Mouse (Mus musculus) limb, embryonic 13.5 days (tissue): ENCODE results near the gene Taf1d. TPM values are rescaled to one million over a fixed set of nuclear protein-coding genes. Genes with fewer than 3 reads are reported as not detected.
"Not testable (repeated sequence)": the region's sequence is repeated elsewhere in the genome, so short reads cannot be mapped to it uniquely, and the experiment has no call there.

Experiments
- ATAC-seq: fragments of 200-750 bp; cut with Nextera tagmentation; 2 replicates; pipeline ENCODE4 v1.8.0; 2017; ENCODE audit warnings: low read depth, moderate number of reproducible peaks, moderate TSS enrichment; ENCODE audit not compliant: low FRiP score
- H3K27ac ChIP-seq: fragments of 300-500 bp; sonication (generic); 2 replicates; pipeline ENCODE4 v1.5.1; 2015; ENCODE audit warnings: inconsistent platforms, mild to moderate bottlenecking, moderate library complexity
- H3K27me3 ChIP-seq: fragments of 300-500 bp; sonication (generic); 2 replicates; pipeline ENCODE4 v1.6.1; 2015; ENCODE audit warnings: mild to moderate bottlenecking, inconsistent platforms
- H3K36me3 ChIP-seq: fragments of 300-500 bp; sonication (generic); 2 replicates; pipeline ENCODE4 v1.6.1; 2015; ENCODE audit warnings: inconsistent platforms, mild to moderate bottlenecking, moderate library complexity
- H3K4me1 ChIP-seq: fragments of 300-500 bp; sonication (generic); 2 replicates; pipeline ENCODE4 v1.6.1; 2015; ENCODE audit warnings: inconsistent platforms
- H3K4me2 ChIP-seq: fragments of 300-500 bp; sonication (generic); replicated peaks from 2 replicates; pipeline ENCODE4 v1.6.1; 2015; ENCODE audit warnings: inconsistent platforms, mild to moderate bottlenecking, moderate library complexity
- H3K4me3 ChIP-seq: fragments of 300-500 bp; sonication (generic); 2 replicates; pipeline ENCODE4 v1.5.1; 2015; ENCODE audit warnings: moderate library complexity, mild to moderate bottlenecking, inconsistent platforms
- H3K9ac ChIP-seq: fragments of 300-500 bp; sonication (generic); 2 replicates; pipeline ENCODE4 v1.6.1; 2015; ENCODE audit warnings: mild to moderate bottlenecking, inconsistent platforms
- H3K9me3 ChIP-seq: fragments of 300-500 bp; sonication (generic); 2 replicates; pipeline ENCODE4 v1.6.1; 2016; ENCODE audit warnings: inconsistent platforms
- WGBS: fragments of 180-500 bp; shearing (Covaris S2); methylation state at CpG from one replicate; pipeline ENCODE4 v1.1.7; 2015; 5-methylcytosine and 5-hydroxymethylcytosine counted together
- polyA plus RNA-seq: library from polyadenylated mRNA; unstranded; fragments of >200 nt; fragmentation: Nextera tagmentation; extraction: Ambion mirVana; gene quantifications from 2 replicates; pipeline ENCODE4 v1.2.1, GENCODE M21; 2015

The Taf1d gene
- polyA plus RNA-seq, 1 experiment from 2014 or later: 84.9 TPM

DNA sequence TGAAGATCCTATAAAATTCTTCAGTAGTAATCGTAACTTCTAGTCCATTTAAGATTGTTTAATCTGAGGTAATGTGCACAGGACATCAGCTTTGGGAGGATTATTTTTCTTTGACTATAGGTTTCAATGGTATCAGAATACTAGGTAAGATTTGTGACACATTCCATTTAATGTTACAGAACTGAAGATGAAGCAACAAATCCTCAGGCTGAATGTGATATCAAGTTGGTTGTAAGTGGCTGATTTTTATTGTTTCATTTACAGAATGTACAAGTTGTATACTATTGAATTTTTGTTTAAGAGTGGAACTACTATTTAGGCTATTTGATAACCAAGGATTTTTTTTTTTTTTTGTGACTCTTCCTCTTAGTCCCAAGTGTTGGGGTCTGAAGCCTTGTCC lies 4.2 kb downstream of the Taf1d start:
- Histone ChIP-seq H3K4me2 (no peak overlapping the region), H3K27me3 (no peaks in the 10 kb centered on the region), H3K4me3 (no peak overlapping the region), H3K4me1 (peaks cover 32% of the 10 kb centered on the region), H3K36me3 (peaks cover 70% of the 10 kb centered on the region), H3K27ac (no peak overlapping the region), H3K9me3 (no peaks in the 10 kb centered on the region), H3K9ac (no peak overlapping the region)
- no peak for ATAC-seq
- WGBS: 87% methylated on average over 1 of the region's 1 CpGs

DNA sequence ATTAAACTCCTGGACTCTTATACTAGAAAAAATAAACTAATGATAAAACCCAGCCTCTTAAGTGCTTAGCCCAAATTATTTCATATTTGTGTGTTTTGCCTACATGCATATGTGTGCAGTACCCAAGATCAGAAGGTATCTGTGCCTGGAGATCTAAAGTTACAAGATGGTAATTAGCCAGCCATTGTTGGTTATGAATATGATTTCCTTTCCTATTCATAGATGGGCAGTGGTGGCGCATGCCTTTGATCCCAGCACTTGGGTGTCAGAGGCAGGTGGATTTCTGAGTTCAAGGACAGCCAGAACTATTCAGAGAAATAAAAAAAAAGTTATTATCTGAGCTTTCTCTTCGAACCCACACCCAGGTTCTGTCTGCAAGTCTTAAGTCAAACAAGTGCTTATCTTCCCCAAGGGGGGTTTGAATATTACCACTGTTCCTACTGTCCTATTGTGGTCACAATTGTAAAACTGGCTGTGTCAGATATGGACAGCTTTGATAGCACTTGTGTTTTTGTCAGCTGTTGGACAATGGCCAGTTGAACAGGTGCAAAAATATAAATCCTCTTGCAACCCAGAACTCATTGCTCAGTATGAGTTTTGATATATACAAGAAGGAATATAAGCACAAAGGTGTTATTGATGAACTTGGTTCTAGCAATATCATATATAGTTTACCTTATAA lies 6.2 kb downstream of the Taf1d start:
- Histone ChIP-seq H3K4me3 (no peak overlapping the region), H3K36me3 (peaks cover 86% of the 10 kb centered on the region), H3K4me2 (no peak overlapping the region), H3K9ac (no peak overlapping the region), H3K27me3 (no peaks in the 10 kb centered on the region), H3K4me1 (peaks cover 21% of the 10 kb centered on the region), H3K27ac (no peak overlapping the region), H3K9me3 (no peaks in the 10 kb centered on the region)
- 97% methylated on average over 2 of the region's 2 CpGs for WGBS
- ATAC-seq: peak; percentile 28; the same call in 1 of the 2 replicates

DNA sequence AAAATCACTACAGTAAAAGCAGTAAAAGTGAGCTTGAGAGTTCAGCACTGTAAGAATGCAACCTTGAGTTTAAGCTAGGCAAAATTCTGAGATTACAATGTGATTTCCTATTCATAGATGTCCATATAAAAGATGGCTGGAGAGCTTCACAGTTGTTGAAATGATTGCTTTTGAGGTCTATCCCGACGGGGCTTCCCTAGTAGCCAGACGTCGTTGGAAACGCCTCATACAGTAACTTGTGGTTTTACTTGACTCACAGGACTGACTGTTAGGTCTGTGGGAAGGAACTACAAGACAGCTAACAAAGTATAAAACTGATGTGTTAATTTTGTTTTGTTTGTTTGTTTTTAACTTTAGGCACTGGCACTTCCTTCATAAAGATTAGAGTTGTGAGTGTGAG lies 7.6 kb downstream of the Taf1d start:
- Histone ChIP-seq H3K9ac (no peak overlapping the region), H3K9me3 (no peaks in the 10 kb centered on the region), H3K36me3 (peaks cover 91% of the 10 kb centered on the region), H3K27ac (no peak overlapping the region), H3K4me2 (no peak overlapping the region), H3K27me3 (no peaks in the 10 kb centered on the region), H3K4me3 (no peak overlapping the region), H3K4me1 (peaks cover 9% of the 10 kb centered on the region)
- 91% methylated on average over 5 of the region's 5 CpGs for WGBS
- ATAC-seq: no peak

DNA sequence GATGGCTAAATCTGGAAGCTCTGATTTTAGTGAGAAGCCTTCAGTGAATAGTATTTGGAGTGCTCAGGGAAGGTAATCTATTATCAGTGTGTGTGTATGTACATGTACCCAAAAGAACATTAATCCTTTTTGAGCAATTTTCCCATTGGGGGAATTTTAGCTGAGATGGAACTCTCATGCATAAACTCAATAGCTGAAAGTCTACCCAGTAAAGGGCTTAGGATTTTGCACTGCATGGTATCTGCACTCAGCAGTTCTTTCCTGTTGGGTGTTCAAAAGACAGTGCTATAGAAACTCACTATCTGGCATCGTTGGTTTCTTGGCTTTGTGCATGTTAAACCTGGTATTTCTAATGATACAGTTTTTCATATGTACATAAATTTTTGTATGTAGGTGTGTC lies 8.6 kb downstream of the Taf1d start:
- no peak overlapping the region for H3K9ac ChIP-seq
- H3K4me1 ChIP-seq: peaks cover under 1% of the 10 kb centered on the region; the same call in 1 of the 2 replicates
- 96% methylated on average over 1 of the region's 1 CpGs for WGBS
- no peak for ATAC-seq
- peaks cover 81% of the 10 kb centered on the region for H3K36me3 ChIP-seq
- H3K27ac ChIP-seq: no peak overlapping the region
- H3K4me2 ChIP-seq: no peak overlapping the region
- H3K4me3 ChIP-seq: no peak overlapping the region
- H3K9me3 ChIP-seq: no peaks in the 10 kb centered on the region
- H3K27me3 ChIP-seq: no peaks in the 10 kb centered on the region

- not testable (repeated sequence) for H3K4me2 ChIP-seq, H3K4me3 ChIP-seq, H3K27me3 ChIP-seq, H3K9me3 ChIP-seq, H3K9ac ChIP-seq, H3K27ac ChIP-seq, ATAC-seq, H3K4me1 ChIP-seq
- WGBS: 90% methylated on average over 2 of the region's 2 CpGs
- H3K36me3 ChIP-seq: peaks cover 70% of the 10 kb centered on the region
Observed at GRCm38 (mm10) chr9:15316296-15316695, 10.3 kb downstream of the Taf1d start.

DNA sequence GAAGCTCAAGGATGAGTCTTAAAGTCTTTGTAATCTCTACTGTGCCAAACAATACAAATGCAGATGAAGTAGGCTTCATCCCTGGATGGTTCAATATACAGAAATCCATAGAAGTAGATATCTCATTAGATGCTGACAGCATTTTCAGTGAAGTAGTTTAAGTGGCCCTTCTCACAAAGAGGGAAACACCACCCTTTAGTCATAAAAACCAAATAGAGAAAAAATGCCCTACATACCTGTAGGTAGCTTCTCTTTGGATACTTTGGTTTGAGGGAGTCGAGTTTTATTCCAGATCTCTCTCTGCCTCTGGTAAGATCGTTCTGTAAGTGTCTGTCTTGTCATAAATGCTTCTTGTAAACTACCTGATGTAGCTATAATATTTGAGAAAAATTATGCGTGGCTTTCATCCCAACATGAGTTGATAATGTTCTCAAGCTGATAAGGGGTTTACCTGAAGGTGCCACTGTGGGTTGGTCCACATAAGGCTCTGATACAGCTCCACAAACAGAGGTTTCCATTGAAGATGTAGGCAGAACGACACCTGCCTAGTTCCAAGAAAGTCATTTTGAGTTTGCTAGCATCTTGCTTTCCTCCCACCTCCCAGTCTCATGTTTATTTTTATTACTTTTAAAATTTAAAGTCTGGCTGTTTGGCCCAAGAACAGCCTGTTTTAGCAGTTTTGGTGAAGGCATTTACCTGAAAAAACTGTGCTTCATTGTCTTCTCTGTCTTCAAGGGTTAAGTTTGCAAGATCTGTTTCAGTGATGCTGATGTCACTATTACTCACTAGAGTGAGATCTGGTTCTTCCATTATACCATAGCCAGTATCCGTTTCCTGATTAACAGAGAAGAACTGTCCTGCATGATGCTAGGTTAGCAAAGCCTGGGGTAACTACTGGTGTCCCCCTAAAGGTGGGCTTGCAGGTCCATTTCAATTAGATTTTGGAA lies 11.5 kb downstream of the Taf1d start:
- Histone ChIP-seq H3K27ac (no peak overlapping the region), H3K9me3 (no peaks in the 10 kb centered on the region), H3K9ac (no peak overlapping the region), H3K36me3 (peaks cover 70% of the 10 kb centered on the region), H3K4me2 (no peak overlapping the region), H3K4me3 (no peak overlapping the region), H3K27me3 (no peaks in the 10 kb centered on the region), H3K4me1 (no peaks in the 10 kb centered on the region)
- WGBS: 60% methylated on average over 5 of the region's 5 CpGs
- ATAC-seq: no peak

GRCm38 (mm10) chr9:15318170-15318742 lies 12.2 kb downstream of the Taf1d start:
- H3K4me3 ChIP-seq: no peak overlapping the region
- 68% methylated on average over 2 of the region's 2 CpGs for WGBS
- no peak overlapping the region for H3K9ac ChIP-seq
- H3K4me1 ChIP-seq: no peaks in the 10 kb centered on the region
- no peak for ATAC-seq
- H3K27ac ChIP-seq: no peak overlapping the region
- H3K4me2 ChIP-seq: no peak overlapping the region
- peaks cover 72% of the 10 kb centered on the region for H3K36me3 ChIP-seq
- no peaks in the 10 kb centered on the region for H3K27me3 ChIP-seq
- no peaks in the 10 kb centered on the region for H3K9me3 ChIP-seq

DNA sequence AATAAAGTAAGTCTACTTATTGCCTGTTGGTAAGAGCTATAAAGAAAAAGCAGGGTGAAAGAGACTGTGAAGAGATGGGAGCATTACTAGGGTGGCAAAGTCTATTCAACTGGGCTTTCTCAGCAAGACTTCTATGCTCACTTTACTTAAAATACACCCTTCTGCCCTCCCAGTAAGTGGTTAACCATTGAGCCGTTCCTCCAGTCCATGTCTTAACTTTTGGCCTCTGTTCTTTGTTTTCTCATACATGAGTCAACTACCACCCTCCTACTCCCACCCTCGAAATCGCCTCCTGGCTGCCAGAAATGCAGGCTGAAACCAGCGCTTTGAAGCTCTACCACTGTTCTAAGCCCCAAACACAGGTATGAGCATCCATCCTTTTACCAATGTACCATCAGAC lies 31.8 kb downstream of the Taf1d start:
- Histone ChIP-seq H3K9me3 (no peaks in the 10 kb centered on the region), H3K27ac (no peak overlapping the region), H3K36me3 (peaks cover 79% of the 10 kb centered on the region), H3K27me3 (no peaks in the 10 kb centered on the region), H3K4me1 (no peaks in the 10 kb centered on the region), H3K4me3 (no peak overlapping the region), H3K4me2 (no peak overlapping the region), H3K9ac (no peak overlapping the region)
- ATAC-seq: no peak
- 91% methylated on average over 4 of the region's 4 CpGs for WGBS

DNA sequence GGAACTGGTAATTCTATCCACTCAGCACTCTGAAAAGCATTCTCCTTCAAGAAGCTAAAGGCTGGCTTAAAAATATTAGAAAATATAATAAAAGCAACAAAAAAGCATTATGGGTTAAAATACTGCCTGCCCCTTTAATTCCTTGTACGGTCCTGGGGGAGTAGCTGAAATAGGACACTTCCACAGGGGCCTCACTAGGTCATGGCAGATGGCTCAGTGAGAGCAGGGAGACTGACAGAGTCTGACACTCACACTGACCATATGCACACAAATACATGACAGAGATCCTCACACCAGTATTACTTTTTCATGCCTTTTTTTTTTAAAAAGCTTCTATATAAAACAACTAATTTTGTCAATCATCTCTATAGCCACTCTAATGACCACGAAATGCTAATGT lies 43.9 kb downstream of the Taf1d start:
- peaks cover 63% of the 10 kb centered on the region for H3K36me3 ChIP-seq

DNA sequence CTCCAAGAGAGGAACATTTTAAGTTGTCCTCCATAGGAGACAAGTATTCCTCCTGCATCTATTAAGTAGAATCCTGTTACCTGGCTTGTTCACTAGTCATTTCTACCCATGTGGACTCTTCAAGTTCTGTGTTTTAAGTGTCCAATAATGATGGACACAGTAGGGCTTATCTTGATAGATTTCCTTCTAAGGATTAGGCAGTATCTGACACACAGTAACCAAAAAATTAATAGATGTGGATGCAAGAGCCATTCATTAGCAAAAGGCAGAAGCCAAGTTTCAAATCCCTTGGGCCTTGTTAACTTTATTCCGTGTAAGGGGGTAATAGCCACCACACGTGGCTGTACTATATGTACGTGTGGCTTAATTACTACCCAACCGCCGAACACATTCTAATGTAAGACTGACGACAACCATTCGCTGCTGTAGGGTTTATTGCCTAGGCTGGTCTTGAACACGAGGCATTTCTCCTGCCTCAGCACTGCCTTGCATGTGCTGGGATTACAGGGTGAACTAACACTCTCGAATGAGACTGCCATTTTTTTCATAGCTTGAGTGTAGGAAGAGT lies 51.0 kb downstream of the Taf1d start:
- H3K4me1 ChIP-seq: peaks cover 8% of the 10 kb centered on the region
- WGBS: 0% methylated on average over 9 of the region's 9 CpGs
- no peak; the same call in 1 of the 2 replicates for ATAC-seq

More for the DNA sequence above, 43.9 kb downstream of the Taf1d start:
- Histone ChIP-seq H3K27me3 (no peaks in the 10 kb centered on the region), H3K27ac (no peak overlapping the region), H3K9ac (no peak overlapping the region), H3K4me2 (no peak overlapping the region), H3K4me1 (no peaks in the 10 kb centered on the region), H3K4me3 (no peak overlapping the region), H3K9me3 (no peaks in the 10 kb centered on the region)
- 70% methylated on average over 2 of the region's 2 CpGs for WGBS
- ATAC-seq: no peak

GRCm38 (mm10) chr9:15357484-15358275 lies 51.7 kb downstream of the Taf1d start, which contains the start of gene Cep295:
Cep295 (minus strand) TSS chr9:15357788.
- peak; percentile 99 for ATAC-seq
- H3K36me3 ChIP-seq: peaks cover 10% of the 10 kb centered on the region
- 3% methylated on average over 60 of the region's 60 CpGs for WGBS

More for the DNA sequence above, 51.0 kb downstream of the Taf1d start:
- Histone ChIP-seq H3K9me3 (no peaks in the 10 kb centered on the region), H3K9ac (peak overlapping the region; percentile 81), H3K27me3 (0 out of 2 replicates have a peak, but pooled peaks cover 2% of the 10 kb centered on the region), H3K4me3 (peak overlapping the region; percentile 63), H3K36me3 (peaks cover 15% of the 10 kb centered on the region), H3K4me2 (peak overlapping the region; percentile 75), H3K27ac (peak overlapping the region; percentile 65; the same call in 1 of the 2 replicates)

More at GRCm38 (mm10) chr9:15357484-15358275, 51.7 kb downstream of the Taf1d start, which contains the start of gene Cep295:
- H3K27ac ChIP-seq: peak within 1 kb of the TSS; percentile 65
- H3K4me1 ChIP-seq: peaks cover 8% of the 10 kb centered on the region
- no peaks in the 10 kb centered on the region for H3K9me3 ChIP-seq
- H3K9ac ChIP-seq: peak within 1 kb of the TSS; percentile 81
- peak within 1 kb of the TSS; percentile 75 for H3K4me2 ChIP-seq
- H3K4me3 ChIP-seq: peak within 1 kb of the TSS; percentile 63
- 0 out of 2 replicates have a peak, but pooled peaks cover 2% of the 10 kb centered on the region for H3K27me3 ChIP-seq
